Mouse (Mus musculus): ENCODE measurements at regions not wholly inside any gene's neighbourhood (a gene's known extent, or its start where the extent isn't known, plus 50 kb on each side); places are given as distances from the start of the nearest gene placed in this dataset.
A peak's percentile ranks its signal among the peaks of the same experiment; 100 is the strongest.

DNA sequence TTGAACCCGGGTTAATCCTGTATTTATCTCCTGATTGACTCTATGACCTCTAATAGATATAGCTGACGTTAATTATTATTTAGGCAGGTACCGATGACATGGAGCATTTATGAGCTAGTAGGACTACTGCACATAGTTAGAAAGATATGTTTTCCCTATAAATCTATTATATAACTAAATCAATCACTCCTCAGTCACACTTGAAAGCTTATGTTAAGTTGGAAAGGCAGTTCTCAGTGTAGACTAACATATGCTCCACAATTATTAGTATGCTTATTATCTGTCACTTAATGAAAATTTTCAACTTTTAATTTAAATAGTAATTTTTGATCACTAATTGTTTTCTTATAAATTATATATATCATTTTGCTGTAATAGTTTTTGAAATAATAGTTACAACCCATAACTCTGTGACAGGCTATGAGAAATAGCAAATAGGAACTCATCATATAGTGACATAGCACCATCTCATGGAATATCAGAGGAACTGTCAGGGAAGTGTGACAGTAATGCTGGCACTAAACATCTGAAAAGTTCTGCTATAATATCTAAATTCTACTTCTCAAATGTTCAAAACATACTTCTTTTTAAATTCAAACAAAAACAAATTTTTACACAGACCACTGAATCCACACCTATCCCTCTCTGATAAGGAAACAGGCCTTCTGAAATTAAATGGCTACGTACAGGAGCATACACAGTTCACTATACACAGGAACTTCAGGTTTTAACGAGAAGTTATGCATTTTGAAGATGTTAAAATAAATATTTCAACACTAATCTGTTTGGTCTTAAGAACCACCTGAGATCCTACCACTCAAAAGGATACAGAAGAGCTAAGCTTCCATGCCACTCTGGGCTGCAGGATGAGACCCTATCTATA, 75.3 kb upstream of the Map2 start:
- no peak for DNase-seq

GRCm38 (mm10) chr1:66101419-66101818, 73.7 kb upstream of the Map2 start:
- no peak for DNase-seq

GRCm38 (mm10) chr1:66104493-66104892, 70.6 kb upstream of the Map2 start:
- DNase-seq = peak; percentile 7

- DNase-seq = no peak
These were observed 69.9 kb upstream of the Map2 start for GRCm38 (mm10) chr1:66105206-66105605.

DNA sequence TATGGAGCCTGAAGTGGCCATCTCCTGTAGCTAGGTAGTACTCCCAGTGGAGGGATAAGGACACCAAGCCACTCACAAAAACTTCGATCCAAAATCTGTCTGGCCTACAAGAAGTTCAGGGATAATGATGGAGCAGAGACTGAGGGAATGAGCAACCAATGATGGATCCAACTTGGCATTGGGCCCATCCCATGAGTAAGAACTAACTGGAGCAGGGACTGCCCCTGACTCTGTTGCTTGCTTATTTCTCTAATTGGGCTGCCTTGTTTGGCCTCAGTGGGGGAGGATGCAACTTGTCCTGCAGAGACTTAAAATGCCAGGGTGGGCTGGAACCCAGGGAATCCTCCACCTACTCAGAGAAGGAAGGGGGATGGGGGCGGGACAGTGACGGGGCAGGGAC, 67.0 kb upstream of the Map2 start:
- peak; percentile 5 for DNase-seq

DNA sequence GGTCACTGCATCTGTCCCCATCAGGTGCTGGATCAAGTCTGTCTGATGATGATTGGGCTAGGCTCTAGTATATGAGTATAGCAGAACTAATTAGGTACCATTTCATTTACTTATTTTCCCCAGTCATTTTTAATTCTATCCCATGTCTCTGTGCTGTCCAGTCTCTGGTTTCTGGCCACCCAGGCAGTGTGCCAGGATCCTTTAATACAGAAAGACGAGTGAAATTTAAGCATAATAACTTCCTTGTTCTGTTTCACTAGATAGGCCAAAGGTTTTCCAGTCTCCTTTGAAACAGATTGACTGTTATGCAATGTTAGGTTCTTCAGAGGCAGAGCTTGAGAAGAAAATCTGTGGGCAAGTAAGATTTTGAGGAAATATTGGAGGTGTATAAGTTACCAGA, 61.2 kb upstream of the Map2 start:
- peak; percentile 20 for DNase-seq

DNA sequence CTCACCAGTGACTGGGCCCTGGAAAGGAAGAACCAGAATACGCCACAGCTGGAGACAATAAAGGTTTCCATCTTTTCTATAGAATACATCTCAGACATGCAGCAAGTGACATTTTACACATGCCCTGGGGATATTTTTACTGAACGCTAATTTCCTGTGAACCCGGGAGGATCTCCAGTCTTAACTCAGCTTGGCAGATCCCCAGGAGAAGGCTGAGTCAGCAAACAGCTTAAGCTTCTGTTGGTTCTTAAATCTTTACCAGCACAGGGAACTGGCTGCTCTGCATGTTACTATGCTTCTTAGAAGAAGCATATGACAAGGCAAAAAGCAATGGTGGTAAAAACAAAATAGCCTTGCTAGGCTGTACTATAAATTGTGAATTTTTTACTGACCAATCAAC, 59.7 kb upstream of the Map2 start:
- peak; percentile 53 for DNase-seq

All from kidney, postnatal 10 days (tissue).